Mouse (Mus musculus) hindbrain, embryonic 11.5 days (tissue): Measurements from ENCODE around the gene Arrdc3. TPM values are rescaled to one million over a fixed set of nuclear protein-coding genes. Genes with fewer than 3 reads are reported as not detected.
"Not testable (repeated sequence)": the region's sequence is repeated elsewhere in the genome, so short reads cannot be mapped to it uniquely, and the experiment has no call there.

Source experiments
- ATAC-seq: fragments of 200-750 bp; cut with Nextera tagmentation; 2 replicates; pipeline ENCODE4 v1.8.0; 2017; ENCODE audit warnings: mild to moderate bottlenecking, moderate TSS enrichment, moderate library complexity; ENCODE audit not compliant: low FRiP score
- DNase-seq: peaks from one replicate; pipeline ENCODE4 v3.0.0-alpha.2; 2015; ENCODE audit warnings: low spot score
- H3K27ac ChIP-seq: fragments of 300-500 bp; sonication (generic); 2 replicates; pipeline ENCODE4 v1.5.1; 2014; ENCODE audit warnings: mild to moderate bottlenecking, low read depth, low read length
- H3K27me3 ChIP-seq: fragments of 300-500 bp; sonication (generic); 2 replicates; pipeline ENCODE4 v1.6.1; 2014; ENCODE audit warnings: mild to moderate bottlenecking, low read length, moderate library complexity, mixed read lengths; ENCODE audit not compliant: control insufficient read depth, insufficient read depth
- H3K36me3 ChIP-seq: fragments of 300-500 bp; sonication (generic); 2 replicates; pipeline ENCODE4 v1.6.1; 2014; ENCODE audit warnings: mild to moderate bottlenecking, low read length, moderate library complexity, mixed read lengths; ENCODE audit not compliant: control insufficient read depth, insufficient read depth
- H3K4me1 ChIP-seq: fragments of 300-500 bp; sonication (generic); replicated peaks from 2 replicates; pipeline ENCODE4 v1.6.1; 2014; ENCODE audit warnings: low read length, mixed read lengths; ENCODE audit not compliant: control insufficient read depth, insufficient read depth
- H3K4me2 ChIP-seq: fragments of 300-500 bp; sonication (generic); replicated peaks from 2 replicates; pipeline ENCODE4 v1.6.1; 2014; ENCODE audit warnings: mild to moderate bottlenecking, low read depth, low read length
- H3K4me3 ChIP-seq: fragments of 300-500 bp; sonication (generic); 2 replicates; pipeline ENCODE4 v1.5.1; 2014; ENCODE audit warnings: low read depth, low read length
- H3K9ac ChIP-seq: fragments of 300-500 bp; sonication (generic); 2 replicates; pipeline ENCODE4 v1.6.1; 2014; ENCODE audit warnings: low read depth, low read length
- H3K9me3 ChIP-seq: fragments of 300-500 bp; sonication (generic); 2 replicates; pipeline ENCODE4 v1.6.1; 2016; ENCODE audit warnings: low read length; ENCODE audit not compliant: control insufficient read depth
- WGBS: fragments of 180-500 bp; shearing (Covaris S2); extraction: QIAGEN DNeasy Blood & Tissue Kit; methylation state at CpG from one replicate; pipeline ENCODE4 v1.1.7; 2014; 5-methylcytosine and 5-hydroxymethylcytosine counted together
- polyA plus RNA-seq: library from polyadenylated mRNA; unstranded; fragments of >200 nt; fragmentation: Nextera tagmentation; extraction: Ambion mirVana; gene quantifications from 2 replicates; pipeline ENCODE4 v1.2.1, GENCODE M21; 2014

The Arrdc3 gene
- polyA plus RNA-seq, 1 experiment from 2014 or later, result 56.4 TPM

DNA sequence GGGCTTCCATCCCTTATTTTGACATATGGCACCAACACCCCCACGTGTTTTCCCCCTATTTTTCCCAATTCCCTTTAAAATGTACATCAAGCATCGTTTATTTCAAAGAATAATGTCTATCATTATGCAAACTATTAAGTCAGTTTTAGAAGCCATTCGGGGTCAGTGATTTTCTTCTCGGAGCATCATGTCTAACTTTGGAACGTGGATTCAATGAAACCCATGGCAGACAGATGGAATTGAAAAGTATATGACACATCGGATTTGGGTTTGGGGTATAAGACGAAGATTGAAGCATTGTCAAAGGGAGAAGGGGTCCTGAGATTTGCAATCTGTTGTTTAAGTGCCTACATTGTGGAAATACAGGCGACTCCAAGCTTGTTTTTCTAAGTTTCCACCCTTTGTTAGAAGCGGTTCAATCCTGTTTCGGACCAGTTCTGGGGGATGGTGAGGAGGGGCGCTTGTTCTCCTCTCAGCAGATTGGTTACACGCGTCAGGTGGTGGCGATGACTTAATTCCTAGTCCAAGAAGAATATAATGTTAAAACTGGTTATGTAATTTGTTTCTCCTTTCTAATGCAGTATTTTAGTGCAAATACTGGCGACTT is 1.3 kb downstream of the Arrdc3 start:
- Histone ChIP-seq H3K4me2 (peak overlapping the region; percentile 40), H3K9ac (peak overlapping the region; percentile 98), H3K27me3 (no peaks in the 10 kb centered on the region), H3K9me3 (no peaks in the 10 kb centered on the region), H3K4me1 (no peaks in the 10 kb centered on the region), H3K27ac (peak overlapping the region; percentile 100), H3K36me3 (no peaks in the 10 kb centered on the region; the same call in 1 of the 2 replicates), H3K4me3 (peak overlapping the region; percentile 81)
- DNase-seq, result peak; percentile 89
- no peak for ATAC-seq
- WGBS, result under 1% methylated on average over 15 of the region's 15 CpGs

DNA sequence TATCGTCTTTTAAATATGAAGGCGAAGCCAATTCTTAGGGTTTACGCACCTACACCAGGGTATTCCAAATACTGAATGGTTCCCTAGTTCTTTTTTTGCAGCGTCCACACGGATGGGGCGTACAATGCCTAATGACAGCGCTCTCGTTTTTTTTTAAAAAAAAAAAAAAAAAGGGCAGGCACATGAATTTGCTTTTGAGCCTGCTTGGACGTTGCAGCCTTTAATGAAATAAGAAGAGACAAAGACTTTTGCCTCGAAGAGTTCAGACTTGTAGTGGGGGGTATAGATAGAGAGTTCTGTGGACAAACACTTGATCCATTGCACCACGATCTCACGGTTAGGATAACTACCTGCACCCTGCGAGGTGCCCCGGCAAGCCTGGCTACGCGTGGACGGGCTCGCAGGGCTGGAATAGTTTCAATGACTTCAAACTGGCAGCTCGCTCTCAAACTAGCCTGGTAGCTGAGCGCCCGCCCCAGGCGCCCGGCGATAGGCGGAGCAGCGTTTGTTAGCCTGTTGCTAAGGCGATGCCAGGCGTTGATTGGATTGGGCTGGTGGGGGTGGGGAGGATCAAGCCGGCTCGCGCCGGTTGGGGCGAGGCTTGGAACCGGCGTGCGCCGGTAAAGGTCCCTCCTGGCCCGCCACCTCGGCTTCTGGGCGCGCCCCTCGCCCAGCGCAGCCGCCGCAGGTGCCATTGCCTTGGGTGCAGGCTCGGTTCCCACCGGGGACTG is 2.1 kb downstream of the Arrdc3 start:
- Histone ChIP-seq H3K4me3 (peak overlapping the region; percentile 81), H3K27me3 (no peaks in the 10 kb centered on the region), H3K4me2 (peak overlapping the region; percentile 40), H3K4me1 (no peaks in the 10 kb centered on the region), H3K27ac (peak overlapping the region; percentile 100), H3K9ac (peak overlapping the region; percentile 98), H3K36me3 (no peaks in the 10 kb centered on the region; the same call in 1 of the 2 replicates), H3K9me3 (no peaks in the 10 kb centered on the region)
- under 1% methylated on average over 47 of the region's 47 CpGs for WGBS
- ATAC-seq (peak; percentile 89), DNase-seq (peak; percentile 96)

DNA sequence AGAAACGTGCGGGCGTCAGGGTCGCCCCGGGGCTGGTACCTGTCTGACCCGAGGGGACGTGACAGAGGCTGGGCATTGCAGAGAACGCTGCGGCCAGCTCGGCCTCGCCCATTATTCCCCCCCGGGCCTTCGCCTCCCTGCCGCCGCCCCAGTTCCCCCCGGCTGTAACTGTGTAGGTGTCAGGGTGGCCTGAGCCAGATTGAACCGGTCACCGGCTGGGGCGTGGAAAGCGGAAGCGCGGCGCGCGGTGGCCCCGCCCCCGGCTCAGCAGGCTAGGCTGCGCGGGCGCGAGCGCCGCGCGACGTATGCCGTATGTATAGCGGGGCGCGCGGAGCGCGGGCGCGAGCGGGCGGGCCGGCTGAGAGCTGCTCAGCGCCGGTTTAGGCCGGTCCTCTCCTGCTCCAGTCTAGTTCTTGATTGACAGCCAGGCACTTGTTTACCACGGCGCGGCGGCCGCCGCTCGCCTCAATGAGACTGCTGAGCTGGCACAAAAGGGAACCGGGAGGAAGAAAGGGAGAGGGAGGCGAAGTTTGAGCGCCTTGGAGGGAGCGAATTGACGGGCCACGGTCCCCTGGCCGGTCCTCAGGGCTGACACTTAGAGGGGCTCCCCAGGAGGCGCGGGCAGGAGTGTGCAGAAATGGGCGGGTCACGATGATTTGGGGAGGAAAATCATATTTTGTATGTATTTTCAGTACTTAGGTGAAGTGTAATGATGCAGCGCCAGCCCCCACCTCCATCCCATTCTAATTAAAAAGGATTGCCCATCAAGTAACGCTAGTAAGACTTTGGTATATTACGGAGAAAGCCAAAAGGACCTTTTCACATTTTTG is 2.9 kb downstream of the Arrdc3 start:
- Histone ChIP-seq H3K4me3 (peak overlapping the region; percentile 81), H3K27me3 (no peaks in the 10 kb centered on the region), H3K4me1 (no peaks in the 10 kb centered on the region), H3K9ac (peak overlapping the region; percentile 98), H3K27ac (peak overlapping the region; percentile 100), H3K9me3 (no peaks in the 10 kb centered on the region), H3K4me2 (peak overlapping the region; percentile 40), H3K36me3 (peaks cover 3% of the 10 kb centered on the region)
- ATAC-seq (peak; percentile 94), DNase-seq (peak; percentile 100)
- WGBS, result under 1% methylated on average over 64 of the region's 72 CpGs

DNA sequence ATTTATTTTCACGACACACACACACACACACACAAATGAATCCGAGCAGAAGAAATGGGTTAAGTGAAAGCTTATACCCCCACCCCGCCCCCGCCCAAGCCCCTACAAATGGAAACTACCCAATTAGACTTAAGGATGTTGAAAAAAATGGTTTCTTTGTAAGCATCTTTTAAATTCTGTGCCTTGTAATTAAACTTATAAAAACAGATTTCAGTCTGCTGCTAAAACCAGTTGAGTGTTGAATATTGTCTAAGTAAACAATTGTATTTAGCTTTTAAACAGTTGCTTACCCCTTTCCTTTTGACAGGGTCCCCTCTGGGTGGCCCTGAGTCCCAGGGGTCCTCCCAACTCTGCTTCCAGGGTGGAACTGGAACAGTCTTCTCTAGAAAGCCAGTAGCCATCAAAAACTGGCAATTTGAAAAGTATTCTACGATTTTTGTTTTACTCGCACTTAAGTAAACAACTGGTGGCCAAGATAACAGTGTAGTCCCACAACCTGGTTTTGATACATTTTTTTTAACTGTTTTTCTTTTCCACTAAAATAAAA is 3.6 kb downstream of the Arrdc3 start:
- no peaks in the 10 kb centered on the region for H3K27me3 ChIP-seq
- WGBS, result 23% methylated on average over 6 of the region's 6 CpGs
- H3K9me3 ChIP-seq, result no peaks in the 10 kb centered on the region
- H3K27ac ChIP-seq, result peak overlapping the region; percentile 100
- H3K4me1 ChIP-seq, result no peaks in the 10 kb centered on the region
- ATAC-seq (no peak), DNase-seq (peak; percentile 46)
- peaks cover 7% of the 10 kb centered on the region for H3K36me3 ChIP-seq
- peak overlapping the region; percentile 81 for H3K4me3 ChIP-seq
- peak overlapping the region; percentile 40 for H3K4me2 ChIP-seq
- peak overlapping the region; percentile 98 for H3K9ac ChIP-seq

DNA sequence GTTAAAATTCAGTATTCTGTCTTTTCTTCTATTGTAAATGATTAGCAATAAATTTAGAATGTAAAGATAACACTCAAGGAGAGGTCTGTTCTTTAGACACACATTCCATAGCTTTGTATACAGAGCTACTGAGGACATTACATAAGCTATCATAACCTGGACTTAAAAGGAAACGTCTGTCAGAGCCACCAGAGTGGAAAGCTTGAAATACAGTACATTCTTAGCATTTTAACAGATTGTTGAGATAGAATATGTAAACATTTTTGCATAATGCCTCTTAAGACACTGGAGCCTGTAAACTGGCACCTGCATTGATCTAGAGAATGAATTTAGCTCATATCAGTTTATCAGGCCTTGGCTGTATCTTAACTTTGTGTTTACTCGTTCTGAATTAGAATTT is 4.7 kb downstream of the Arrdc3 start:
- no peak for DNase-seq
- Histone ChIP-seq H3K4me2 (no peak overlapping the region), H3K4me3 (no peak overlapping the region), H3K27ac (no peak overlapping the region), H3K27me3 (no peaks in the 10 kb centered on the region), H3K9me3 (no peaks in the 10 kb centered on the region), H3K9ac (no peak overlapping the region), H3K4me1 (no peaks in the 10 kb centered on the region), H3K36me3 (peaks cover 7% of the 10 kb centered on the region)
- ATAC-seq, result no peak
- 85% methylated on average over 2 of the region's 2 CpGs for WGBS

DNA sequence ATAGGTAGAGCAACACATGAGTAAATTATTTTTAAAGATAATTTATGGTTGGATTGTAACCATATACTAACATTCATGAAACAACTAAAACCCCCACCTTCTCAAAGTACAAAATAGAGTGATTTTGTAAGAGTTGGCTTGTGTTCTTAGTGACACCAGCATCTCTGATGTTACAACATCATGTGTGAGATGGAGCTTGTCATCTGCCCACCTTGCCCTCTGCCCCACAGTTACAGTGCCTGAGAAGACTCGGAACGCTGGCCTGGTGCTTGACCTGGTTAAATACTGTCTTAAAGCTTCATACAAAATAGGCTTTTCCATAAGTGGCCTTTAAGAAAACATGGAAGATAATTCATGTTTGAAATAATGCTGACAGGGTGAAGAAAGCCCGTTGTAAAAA is 11.7 kb downstream of the Arrdc3 start:
- not testable (repeated sequence) for H3K27me3 ChIP-seq, H3K4me3 ChIP-seq, H3K9me3 ChIP-seq, H3K36me3 ChIP-seq, H3K4me2 ChIP-seq, H3K9ac ChIP-seq, DNase-seq, H3K27ac ChIP-seq, H3K4me1 ChIP-seq, ATAC-seq
- 95% methylated on average over 3 of the region's 3 CpGs for WGBS

DNA sequence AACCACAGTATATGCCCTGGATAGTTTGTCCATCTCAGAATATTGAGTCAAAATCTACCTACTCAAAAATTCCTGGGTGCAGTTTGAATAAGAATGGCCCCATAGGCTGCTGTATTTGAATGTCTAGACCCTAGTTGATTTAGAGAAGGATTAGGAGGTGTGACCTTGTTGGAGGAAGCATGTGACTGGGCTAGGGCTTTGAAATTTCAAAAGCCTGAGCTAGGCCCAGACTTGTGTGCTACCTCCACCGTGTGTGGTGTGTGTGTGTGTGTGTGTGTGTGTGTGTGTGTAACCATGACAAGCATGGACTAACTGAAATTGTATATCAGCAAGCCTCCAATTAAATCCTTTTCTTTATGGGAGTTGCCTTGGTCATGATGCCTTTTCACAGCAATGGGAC is 14.2 kb downstream of the Arrdc3 start:
- H3K4me3 ChIP-seq, result no peak overlapping the region
- DNase-seq, result no peak
- H3K9ac ChIP-seq, result no peak overlapping the region
- no peaks in the 10 kb centered on the region for H3K27me3 ChIP-seq
- 60% methylated on average over 1 of the region's 1 CpGs for WGBS
- no peak overlapping the region for H3K27ac ChIP-seq
- H3K9me3 ChIP-seq, result no peaks in the 10 kb centered on the region
- peaks cover 2% of the 10 kb centered on the region; the same call in 1 of the 2 replicates for H3K36me3 ChIP-seq
- H3K4me2 ChIP-seq, result no peak overlapping the region
- no peaks in the 10 kb centered on the region for H3K4me1 ChIP-seq
- no peak for ATAC-seq

DNA sequence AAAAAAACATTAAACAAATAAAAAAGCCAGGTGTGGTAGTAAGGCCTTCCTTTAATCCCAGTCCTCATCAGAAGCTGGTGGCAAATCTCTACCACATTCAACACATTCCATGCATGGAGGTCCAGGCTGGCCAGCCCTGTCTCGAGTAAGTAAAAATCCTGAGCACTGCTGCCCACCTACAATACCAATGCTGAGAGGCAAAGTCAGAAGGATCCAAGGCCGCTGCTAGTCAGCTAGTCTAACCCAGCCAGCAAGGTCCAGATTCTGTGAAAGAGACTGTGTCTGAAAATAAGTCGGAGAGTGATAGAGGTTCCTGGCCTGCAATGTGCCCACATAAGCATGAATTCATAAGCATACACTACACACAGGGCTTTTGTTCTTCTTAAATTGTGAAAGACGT is 14.9 kb downstream of the Arrdc3 start:
- no peak overlapping the region for H3K4me3 ChIP-seq
- no peaks in the 10 kb centered on the region for H3K4me1 ChIP-seq
- no peaks in the 10 kb centered on the region for H3K9me3 ChIP-seq
- 83% methylated on average over 4 of the region's 4 CpGs for WGBS
- DNase-seq (no peak), ATAC-seq (no peak)
- H3K27ac ChIP-seq, result no peak overlapping the region
- H3K36me3 ChIP-seq, result peaks cover 2% of the 10 kb centered on the region; the same call in 1 of the 2 replicates
- no peaks in the 10 kb centered on the region for H3K27me3 ChIP-seq
- H3K4me2 ChIP-seq, result no peak overlapping the region
- H3K9ac ChIP-seq, result no peak overlapping the region
